Comparison of ENCODE assay signal across 7 mouse cellular contexts in the genomic region with DNA sequence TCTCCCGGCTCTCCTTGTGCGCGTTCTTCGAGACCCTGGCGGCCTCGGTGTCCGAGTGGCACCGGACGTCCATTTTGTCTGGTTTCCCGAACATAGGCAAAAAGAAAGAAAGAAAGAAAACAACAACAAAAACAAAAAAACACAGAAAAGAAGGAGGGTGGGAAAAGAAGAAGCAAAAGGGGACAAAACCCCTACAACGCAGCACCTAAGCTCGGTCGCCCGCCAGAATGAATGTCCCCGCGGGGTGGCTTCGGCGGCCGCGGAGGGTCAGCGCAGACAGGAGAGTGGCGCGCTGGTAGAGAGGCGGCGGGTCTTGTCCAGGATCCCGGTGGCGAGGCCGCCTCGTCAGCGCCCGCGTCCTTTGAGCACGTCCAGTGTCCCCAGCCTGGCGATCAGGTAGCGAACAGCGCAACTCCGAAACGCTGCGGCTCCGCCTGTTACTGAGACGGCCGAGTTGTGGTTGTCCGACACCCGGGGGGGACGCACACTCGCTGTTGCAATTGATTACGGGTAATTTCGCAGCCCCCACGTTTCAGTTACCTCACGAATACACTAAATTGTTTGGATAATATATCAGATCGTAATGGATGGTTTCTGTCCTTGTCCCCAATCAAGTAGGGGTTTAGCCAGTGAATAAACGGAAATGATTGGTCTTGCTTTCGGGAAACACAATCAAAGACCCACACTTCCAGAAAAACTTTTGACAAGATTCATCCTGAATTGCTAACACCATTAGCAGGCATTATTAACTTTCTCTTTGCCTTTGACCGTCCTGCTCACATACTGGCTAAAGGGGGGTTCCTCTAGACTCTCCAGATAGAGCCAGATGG. TPM values are rescaled to one million over a fixed set of nuclear protein-coding genes. Genes with fewer than 3 reads are reported as not detected.
DNase-seq lines count a peak whose midpoint lies in the region; ATAC-seq lines count a peak whose summit lies in the region.

Gene Vax1 (minus strand): TSS at position 121 of the 830 bp plus-strand sequence.

- H3K27ac ChIP-seq in forebrain, embryonic 13.5 days, result peak within 1 kb of the TSS; percentile 87
- H3K27ac ChIP-seq in limb, embryonic 12.5 days, result no peak within 1 kb of the TSS
- H3K27ac ChIP-seq in stomach, embryonic 15.5 days, result no peak within 1 kb of the TSS

- peaks cover 26% of the 10 kb centered on the region for H3K4me1 ChIP-seq in megakaryocyte, embryonic 14.5 days
- peaks cover 56% of the 10 kb centered on the region for H3K4me1 ChIP-seq in forebrain, embryonic 13.5 days
- H3K4me1 ChIP-seq in limb, embryonic 12.5 days (replicated peaks), result peaks cover 45% of the 10 kb centered on the region
- peaks cover 27% of the 10 kb centered on the region for H3K4me1 ChIP-seq in stomach, embryonic 15.5 days

- under 1% methylated on average over 54 of the region's 54 CpGs for whole genome bisulfite sequencing in forebrain, embryonic 13.5 days
- WGBS in limb, embryonic 12.5 days, result under 1% methylated on average over 54 of the region's 54 CpGs
- WGBS in stomach, embryonic 15.5 days, result under 1% methylated on average over 54 of the region's 54 CpGs

- H3K4me2 ChIP-seq in forebrain, embryonic 13.5 days, result peak within 1 kb of the TSS; percentile 77
- peak within 1 kb of the TSS; percentile 56 for H3K4me2 ChIP-seq in limb, embryonic 12.5 days
- H3K4me2 ChIP-seq in stomach, embryonic 15.5 days, result peak within 1 kb of the TSS; percentile 44

- H3K4me3 ChIP-seq in megakaryocyte, embryonic 14.5 days (replicated peaks), result peak within 1 kb of the TSS; percentile 80
- peak within 1 kb of the TSS; percentile 57 for H3K4me3 ChIP-seq in forebrain, embryonic 13.5 days
- peak within 1 kb of the TSS; percentile 36 for H3K4me3 ChIP-seq in limb, embryonic 12.5 days (replicated peaks)
- peak within 1 kb of the TSS; percentile 25 for H3K4me3 ChIP-seq in stomach, embryonic 15.5 days (replicated peaks)

- H3K9me3 ChIP-seq in megakaryocyte, embryonic 14.5 days, result no peaks in the 10 kb centered on the region
- H3K9me3 ChIP-seq in forebrain, embryonic 13.5 days (replicated peaks), result no peaks in the 10 kb centered on the region
- H3K9me3 ChIP-seq in limb, embryonic 12.5 days, result no peaks in the 10 kb centered on the region
- no peaks in the 10 kb centered on the region for H3K9me3 ChIP-seq in stomach, embryonic 15.5 days

- H3K36me3 ChIP-seq in megakaryocyte, embryonic 14.5 days (replicated peaks; ENCODE audit: low read length), result no peaks in the 10 kb centered on the region
- no peaks in the 10 kb centered on the region for H3K36me3 ChIP-seq in forebrain, embryonic 13.5 days (ENCODE audit: poor library complexity, severe bottlenecking)
- H3K36me3 ChIP-seq in limb, embryonic 12.5 days, result no peaks in the 10 kb centered on the region
- H3K36me3 ChIP-seq in stomach, embryonic 15.5 days, result no peaks in the 10 kb centered on the region

- no peak for DNase-seq in c-Kit-positive CD71-positive TER-119-positive erythroid progenitor cells, embryonic 14.5 days (ENCODE audit: low spot score)

- no peak for ATAC-seq in megakaryocyte, adult 5-6 weeks (ENCODE audit: poor library complexity, severe bottlenecking)
- ATAC-seq in forebrain, embryonic 13.5 days, result peak; percentile 31; the same call in 1 of the 2 replicates
- no peak for ATAC-seq in limb, embryonic 12.5 days (ENCODE audit: insufficient number of reproducible peaks, insufficient read depth, low FRiP score, low TSS enrichment, low read depth)
- ATAC-seq in stomach, embryonic 15.5 days (ENCODE audit: insufficient read depth, low FRiP score, low read depth), result no peak
- ATAC-seq in granulocyte monocyte progenitor cell, adult 5-6 weeks (replicated peaks; ENCODE audit: poor library complexity, severe bottlenecking), result no peak

- H3K9ac ChIP-seq in forebrain, embryonic 13.5 days, result peak within 1 kb of the TSS; percentile 89
- H3K9ac ChIP-seq in limb, embryonic 12.5 days (replicated peaks), result 0 out of 2 replicates have a peak within 1 kb of the TSS, but pooled peaks have one; percentile 27
- H3K9ac ChIP-seq in stomach, embryonic 15.5 days, result no peak within 1 kb of the TSS

- peaks cover 95% of the 10 kb centered on the region for H3K27me3 ChIP-seq in megakaryocyte, embryonic 14.5 days (replicated peaks)
- peaks cover 86% of the 10 kb centered on the region for H3K27me3 ChIP-seq in forebrain, embryonic 13.5 days
- peaks cover 99% of the 10 kb centered on the region for H3K27me3 ChIP-seq in limb, embryonic 12.5 days
- H3K27me3 ChIP-seq in stomach, embryonic 15.5 days (replicated peaks), result peaks cover 94% of the 10 kb centered on the region

RNA-seq across cellular contexts. Expression of gene Vax1, which starts in this region (rescaled TPM):
- polyA plus RNA-seq in megakaryocyte, embryonic 14.5 days (2012; ENCODE audit: insufficient read depth, low replicate concordance), result not detected in 2 replicates
- not detected in 2 replicates for total RNA-seq in megakaryocyte, adult 5-6 weeks (2015)
- total RNA-seq in megakaryocyte, adult 5-6 weeks (2017), result not detected in 2 replicates
- 0.90 and 1.0 TPM in 2 replicates for polyA plus RNA-seq in forebrain, embryonic 13.5 days (2015; fragmentation: Nextera tagmentation; extraction: Ambion mirVana)
- not detected in 2 replicates for polyA plus RNA-seq in limb, embryonic 12.5 days (2016; fragmentation: Nextera tagmentation; extraction: Ambion mirVana)
- polyA plus RNA-seq in stomach, embryonic 15.5 days (2015; fragmentation: Nextera tagmentation; extraction: Ambion mirVana), result not detected in 2 replicates
- not detected in 2 replicates for total RNA-seq in granulocyte monocyte progenitor cell, adult 5-6 weeks (2014; fragmentation: Nextera tagmentation)
- total RNA-seq in granulocyte monocyte progenitor cell, adult 5-6 weeks (2017), result not detected in 2 replicates

Comparison
In these comparisons a context has a peak if more than half of its experiments do, and no peak if none do; other contexts are left out.
1. H3K4me3 ChIP-seq: peak in every context shown above with its lines; median percentile 80 in megakaryocyte, embryonic 14.5 days; 57 in forebrain, embryonic 13.5 days; 36 in limb, embryonic 12.5 days; 25 in stomach, embryonic 15.5 days.